Mouse (Mus musculus): Measurements from ENCODE around the gene Theg. TPM values are rescaled to one million over a fixed set of nuclear protein-coding genes. Genes with fewer than 3 reads are reported as not detected.

Gene Theg
- polyA plus RNA-seq, 1 experiment from 2014 or later: not detected

DNA sequence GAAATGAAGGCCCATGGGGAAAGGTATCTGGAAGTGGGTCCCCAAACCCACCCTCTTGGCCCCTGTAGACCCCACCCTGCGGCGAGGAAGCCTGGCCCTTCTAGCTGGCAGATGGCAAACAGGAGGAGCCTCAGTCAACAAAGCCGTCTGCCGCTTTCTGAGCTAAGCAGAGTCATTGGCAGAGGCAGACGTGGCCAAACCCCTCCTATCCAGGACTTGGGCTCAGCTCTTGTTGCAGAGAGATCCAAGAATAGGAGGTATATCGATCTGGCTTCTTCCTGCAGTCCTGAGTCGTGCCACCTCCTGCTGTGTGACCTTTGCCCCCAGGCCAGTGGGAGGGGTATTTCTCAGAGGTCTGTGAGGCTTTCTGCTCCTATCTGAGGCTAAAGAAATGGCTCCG, 28.7 kb upstream of the Theg start:
- H3K4me2 ChIP-seq (ENCODE audit: low read depth, low read length): no peak overlapping the region
- H3K9ac ChIP-seq (replicated peaks; ENCODE audit: low read depth, low read length): no peak overlapping the region
- no peak for ATAC-seq (ENCODE audit: low read depth)
- no peaks in the 10 kb centered on the region for H3K9me3 ChIP-seq (ENCODE audit: control insufficient read depth, low read length)
- H3K4me1 ChIP-seq (ENCODE audit: control insufficient read depth, insufficient read depth, low read length): peaks cover 19% of the 10 kb centered on the region; the same call in 1 of the 2 replicates
- 14% methylated on average over 8 of the region's 8 CpGs for WGBS
- H3K4me3 ChIP-seq (ENCODE audit: low read depth, low read length): no peak overlapping the region
- H3K36me3 ChIP-seq (ENCODE audit: control insufficient read depth, insufficient read depth, low read length): no peaks in the 10 kb centered on the region
- peaks cover 16% of the 10 kb centered on the region for H3K27me3 ChIP-seq (ENCODE audit: control insufficient read depth, insufficient read depth, low read length)
- H3K27ac ChIP-seq (ENCODE audit: low read depth, low read length): no peak overlapping the region

GRCm38 (mm10) chr10:79614305-79614643, 27.1 kb upstream of the Theg start:
- H3K36me3 ChIP-seq (ENCODE audit: control insufficient read depth, insufficient read depth, low read length): no peaks in the 10 kb centered on the region
- no peak overlapping the region for H3K9ac ChIP-seq (replicated peaks; ENCODE audit: low read depth, low read length)
- H3K4me3 ChIP-seq (ENCODE audit: low read depth, low read length): peak overlapping the region; percentile 57
- no peak overlapping the region for H3K27ac ChIP-seq (ENCODE audit: low read depth, low read length)
- H3K4me1 ChIP-seq (ENCODE audit: control insufficient read depth, insufficient read depth, low read length): peaks cover 19% of the 10 kb centered on the region; the same call in 1 of the 2 replicates
- H3K27me3 ChIP-seq (ENCODE audit: control insufficient read depth, insufficient read depth, low read length): peaks cover 16% of the 10 kb centered on the region
- peak overlapping the region; percentile 90; the same call in 1 of the 2 replicates for H3K4me2 ChIP-seq (ENCODE audit: low read depth, low read length)
- no peak for ATAC-seq (ENCODE audit: low read depth)
- WGBS: 93% methylated on average over 1 of the region's 1 CpGs
- no peaks in the 10 kb centered on the region for H3K9me3 ChIP-seq (ENCODE audit: control insufficient read depth, low read length)

- H3K27me3 ChIP-seq (ENCODE audit: control insufficient read depth, insufficient read depth, low read length): peaks cover 16% of the 10 kb centered on the region
- peak within 1 kb of the TSS; percentile 90 for H3K4me2 ChIP-seq (ENCODE audit: low read depth, low read length)
- H3K27ac ChIP-seq (ENCODE audit: low read depth, low read length): no peak within 1 kb of the TSS
- H3K4me1 ChIP-seq (ENCODE audit: control insufficient read depth, insufficient read depth, low read length): peaks cover 19% of the 10 kb centered on the region; the same call in 1 of the 2 replicates
- H3K9ac ChIP-seq (replicated peaks; ENCODE audit: low read depth, low read length): peak within 1 kb of the TSS; percentile 65
- H3K36me3 ChIP-seq (ENCODE audit: control insufficient read depth, insufficient read depth, low read length): no peaks in the 10 kb centered on the region
- H3K4me3 ChIP-seq (ENCODE audit: low read depth, low read length): peak within 1 kb of the TSS; percentile 57
- under 1% methylated on average over 57 of the region's 60 CpGs for whole genome bisulfite sequencing
- peak; percentile 89 for ATAC-seq (ENCODE audit: low read depth)
- H3K9me3 ChIP-seq (ENCODE audit: control insufficient read depth, low read length): no peaks in the 10 kb centered on the region
Measured at GRCm38 (mm10) chr10:79613578-79614304, 26.6 kb upstream of the Theg start, which contains the start of gene C2cd4c. Gene C2cd4c (minus strand): TSS chr10:79614025.

DNA sequence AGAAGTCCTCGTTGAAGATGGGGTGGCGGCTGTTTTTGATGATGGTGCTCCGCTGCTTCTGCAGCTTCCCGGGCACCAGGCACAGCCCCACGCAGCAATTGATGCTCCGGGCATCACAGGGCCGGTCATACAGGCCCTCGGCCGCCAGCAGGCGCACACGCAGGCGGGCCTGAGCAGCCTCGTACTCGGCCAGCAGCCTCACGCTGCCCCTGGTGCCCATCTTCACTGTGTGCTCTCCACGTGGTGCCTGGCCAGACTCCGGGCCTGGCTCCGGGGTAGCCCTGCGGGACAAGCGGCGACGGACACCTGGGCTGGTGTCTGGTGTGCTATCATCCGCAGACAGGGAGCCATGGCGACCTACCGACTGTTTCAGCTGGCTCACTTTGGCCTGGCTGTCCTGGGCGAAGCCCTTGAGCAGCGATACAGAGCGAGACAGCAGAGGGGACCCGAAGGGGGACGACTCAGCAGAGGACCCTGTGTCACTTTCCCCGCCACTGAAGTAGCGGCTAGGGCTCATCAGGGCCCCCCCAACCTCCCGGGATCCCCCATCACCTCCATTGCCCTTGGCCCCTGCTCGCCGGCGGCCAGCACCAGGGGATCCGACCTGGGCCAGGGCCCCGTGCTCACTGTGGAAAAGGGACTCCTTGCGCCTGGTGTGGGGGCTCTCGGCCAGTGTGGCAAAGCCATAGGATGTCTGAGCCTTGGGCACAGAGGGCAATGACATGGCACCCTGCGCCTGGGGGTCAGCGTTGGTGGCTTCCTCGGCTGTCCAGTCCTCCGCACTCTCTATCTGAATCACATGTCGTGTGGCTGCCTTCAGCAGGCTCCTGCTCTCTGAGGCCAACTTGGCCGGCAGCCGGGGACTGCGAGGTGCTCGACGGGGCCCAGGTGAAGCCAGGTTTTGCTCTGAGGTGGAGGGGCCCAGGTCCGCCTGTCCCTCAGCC, 25.3 kb upstream of the Theg start:
- peak; percentile 36; the same call in 1 of the 2 replicates for ATAC-seq (ENCODE audit: low read depth)
- Histone ChIP-seq H3K9ac (replicated peaks; ENCODE audit: low read depth, low read length) (0 out of 2 replicates have a peak overlapping the region, but pooled peaks have one; percentile 21), H3K4me3 (ENCODE audit: low read depth, low read length) (peak overlapping the region; percentile 57; the same call in 1 of the 2 replicates), H3K27me3 (ENCODE audit: control insufficient read depth, insufficient read depth, low read length) (peaks cover 16% of the 10 kb centered on the region), H3K9me3 (ENCODE audit: control insufficient read depth, low read length) (no peaks in the 10 kb centered on the region), H3K4me1 (ENCODE audit: control insufficient read depth, insufficient read depth, low read length) (peaks cover 19% of the 10 kb centered on the region; the same call in 1 of the 2 replicates), H3K27ac (ENCODE audit: low read depth, low read length) (no peak overlapping the region), H3K4me2 (ENCODE audit: low read depth, low read length) (peak overlapping the region; percentile 90), H3K36me3 (ENCODE audit: control insufficient read depth, insufficient read depth, low read length) (no peaks in the 10 kb centered on the region)
- 8% methylated on average over 51 of the region's 51 CpGs for WGBS

DNA sequence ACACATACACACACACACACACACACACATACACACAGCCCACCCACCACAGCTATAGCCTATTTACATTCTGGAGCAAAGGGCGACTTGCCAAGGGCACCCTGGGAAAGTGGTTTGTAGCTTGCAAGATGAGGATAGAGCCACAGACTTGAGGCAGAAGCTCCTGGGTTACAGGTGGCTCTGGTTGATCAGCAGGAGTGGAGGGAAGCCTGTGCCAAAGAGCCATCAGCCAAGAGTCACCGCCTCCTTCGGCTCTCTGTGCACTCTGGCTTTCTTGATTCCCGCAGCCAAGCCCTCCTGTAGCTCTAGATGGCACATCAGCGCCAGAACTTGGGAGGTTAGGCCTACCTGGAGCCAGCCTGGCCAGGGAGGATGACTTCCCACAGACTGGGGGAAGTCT, 24.2 kb upstream of the Theg start:
- WGBS: 23% methylated on average over 5 of the region's 5 CpGs
- H3K4me3 ChIP-seq (ENCODE audit: low read depth, low read length): no peak overlapping the region
- H3K9ac ChIP-seq (replicated peaks; ENCODE audit: low read depth, low read length): no peak overlapping the region
- peaks cover 19% of the 10 kb centered on the region; the same call in 1 of the 2 replicates for H3K4me1 ChIP-seq (ENCODE audit: control insufficient read depth, insufficient read depth, low read length)
- no peak overlapping the region for H3K4me2 ChIP-seq (ENCODE audit: low read depth, low read length)
- no peak for ATAC-seq (ENCODE audit: low read depth)
- no peaks in the 10 kb centered on the region for H3K9me3 ChIP-seq (ENCODE audit: control insufficient read depth, low read length)
- no peak overlapping the region for H3K27ac ChIP-seq (ENCODE audit: low read depth, low read length)
- no peaks in the 10 kb centered on the region for H3K36me3 ChIP-seq (ENCODE audit: control insufficient read depth, insufficient read depth, low read length)
- H3K27me3 ChIP-seq (ENCODE audit: control insufficient read depth, insufficient read depth, low read length): peaks cover 16% of the 10 kb centered on the region

DNA sequence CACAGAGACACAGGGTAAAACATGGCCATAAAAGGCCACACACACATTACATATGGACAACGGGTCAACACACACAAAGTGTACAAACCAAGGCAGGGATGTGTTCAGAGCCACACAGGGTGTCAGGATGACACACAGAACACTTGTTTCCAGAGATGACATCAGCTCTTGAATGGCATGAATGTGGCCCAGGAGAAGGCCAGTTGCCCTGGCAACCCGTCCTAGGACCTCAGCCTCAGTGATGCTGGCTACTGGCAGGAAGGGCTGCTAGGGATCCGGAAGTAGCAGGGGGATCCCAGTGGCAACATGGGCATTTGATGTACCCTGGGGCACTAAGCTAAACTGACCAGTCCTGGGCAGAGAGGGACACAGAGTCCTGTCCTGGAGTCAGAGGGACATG, 22.1 kb upstream of the Theg start:
- ATAC-seq (ENCODE audit: low read depth): no peak
- Histone ChIP-seq H3K27ac (ENCODE audit: low read depth, low read length) (no peak overlapping the region), H3K4me3 (ENCODE audit: low read depth, low read length) (no peak overlapping the region), H3K27me3 (ENCODE audit: control insufficient read depth, insufficient read depth, low read length) (peaks cover 16% of the 10 kb centered on the region), H3K9ac (replicated peaks; ENCODE audit: low read depth, low read length) (no peak overlapping the region), H3K36me3 (ENCODE audit: control insufficient read depth, insufficient read depth, low read length) (no peaks in the 10 kb centered on the region), H3K4me2 (ENCODE audit: low read depth, low read length) (no peak overlapping the region), H3K4me1 (ENCODE audit: control insufficient read depth, insufficient read depth, low read length) (peaks cover 19% of the 10 kb centered on the region; the same call in 1 of the 2 replicates), H3K9me3 (ENCODE audit: control insufficient read depth, low read length) (no peaks in the 10 kb centered on the region)
- WGBS: 68% methylated on average over 3 of the region's 3 CpGs

GRCm38 (mm10) chr10:79607892-79608291, 20.8 kb upstream of the Theg start:
- Histone ChIP-seq H3K36me3 (ENCODE audit: control insufficient read depth, insufficient read depth, low read length) (no peaks in the 10 kb centered on the region), H3K27ac (ENCODE audit: low read depth, low read length) (no peak overlapping the region), H3K4me2 (ENCODE audit: low read depth, low read length) (no peak overlapping the region), H3K4me1 (ENCODE audit: control insufficient read depth, insufficient read depth, low read length) (peaks cover 10% of the 10 kb centered on the region; the same call in 1 of the 2 replicates), H3K27me3 (ENCODE audit: control insufficient read depth, insufficient read depth, low read length) (peaks cover 6% of the 10 kb centered on the region), H3K4me3 (ENCODE audit: low read depth, low read length) (no peak overlapping the region), H3K9me3 (ENCODE audit: control insufficient read depth, low read length) (no peaks in the 10 kb centered on the region), H3K9ac (replicated peaks; ENCODE audit: low read depth, low read length) (no peak overlapping the region)
- no peak for ATAC-seq (ENCODE audit: low read depth)
- WGBS: 45% methylated on average over 2 of the region's 2 CpGs

- H3K36me3 ChIP-seq (ENCODE audit: control insufficient read depth, insufficient read depth, low read length): no peaks in the 10 kb centered on the region
- no peak overlapping the region for H3K4me2 ChIP-seq (ENCODE audit: low read depth, low read length)
- H3K27ac ChIP-seq (ENCODE audit: low read depth, low read length): no peak overlapping the region
- H3K9ac ChIP-seq (replicated peaks; ENCODE audit: low read depth, low read length): no peak overlapping the region
- WGBS: 68% methylated on average over 4 of the region's 4 CpGs
- no peaks in the 10 kb centered on the region for H3K4me1 ChIP-seq (ENCODE audit: control insufficient read depth, insufficient read depth, low read length)
- no peak for ATAC-seq (ENCODE audit: low read depth)
- H3K9me3 ChIP-seq (ENCODE audit: control insufficient read depth, low read length): no peaks in the 10 kb centered on the region
- no peaks in the 10 kb centered on the region for H3K27me3 ChIP-seq (ENCODE audit: control insufficient read depth, insufficient read depth, low read length)
- H3K4me3 ChIP-seq (ENCODE audit: low read depth, low read length): no peak overlapping the region
Measured at GRCm38 (mm10) chr10:79606537-79606936, 19.4 kb upstream of the Theg start.

DNA sequence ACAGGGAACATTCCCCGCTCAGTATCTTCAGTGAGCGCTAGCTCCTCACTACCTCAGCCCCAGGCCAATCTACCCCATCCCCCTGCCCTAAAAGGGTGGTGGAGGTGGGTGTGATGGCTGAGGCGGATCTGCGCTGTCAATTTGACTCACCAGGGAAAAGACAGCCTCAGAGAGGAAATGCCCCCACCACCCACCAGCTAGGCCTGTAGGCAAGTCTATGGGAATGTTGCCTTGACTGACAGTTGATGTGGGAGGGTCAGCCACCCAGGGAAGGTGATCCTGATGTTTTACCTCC, 10.8 kb upstream of the Theg start:
- no peak overlapping the region for H3K4me3 ChIP-seq (ENCODE audit: low read depth, low read length)
- no peak for ATAC-seq (ENCODE audit: low read depth)
- no peak overlapping the region for H3K27ac ChIP-seq (ENCODE audit: low read depth, low read length)
- no peak overlapping the region for H3K9ac ChIP-seq (replicated peaks; ENCODE audit: low read depth, low read length)
- no peak overlapping the region for H3K4me2 ChIP-seq (ENCODE audit: low read depth, low read length)
- no peaks in the 10 kb centered on the region for H3K27me3 ChIP-seq (ENCODE audit: control insufficient read depth, insufficient read depth, low read length)
- H3K36me3 ChIP-seq (ENCODE audit: control insufficient read depth, insufficient read depth, low read length): no peaks in the 10 kb centered on the region
- WGBS: 75% methylated on average over 4 of the region's 4 CpGs
- no peaks in the 10 kb centered on the region for H3K9me3 ChIP-seq (ENCODE audit: control insufficient read depth, low read length)
- no peaks in the 10 kb centered on the region for H3K4me1 ChIP-seq (ENCODE audit: control insufficient read depth, insufficient read depth, low read length)
